Mouse (Mus musculus) left cerebral cortex, adult 8-10 months (tissue): ENCODE measurements around the gene Cyp24a1. TPM values are rescaled to one million over a fixed set of nuclear protein-coding genes. Genes with fewer than 3 reads are reported as not detected.

ENCODE experiments used
- DNase-seq, 2 experiments: peaks; one replicate each; pipeline ENCODE4 v3.0.0; 2022; ENCODE audit warnings: low spot score in 2 of 2
- total RNA-seq, 4 experiments: library from RNA; stranded (reverse); gene quantifications; 2 replicates each; pipeline ENCODE4 v1.2.4; 2022

The Cyp24a1 gene
- total RNA-seq = not detected

GRCm38 (mm10) chr2:170497091-170497566 is at the start of gene Cyp24a1:
Cyp24a1 (minus strand) TSS chr2:170497145.
- no peak for DNase-seq

- DNase-seq = no peak
Measured at GRCm38 (mm10) chr2:170545745-170546144, 48.8 kb upstream of the Cyp24a1 start.

GRCm38 (mm10) chr2:170544950-170545349 is 48.0 kb upstream of the Cyp24a1 start:
- no peak for DNase-seq

- DNase-seq = no peak
Measured at GRCm38 (mm10) chr2:170544159-170544558, 47.2 kb upstream of the Cyp24a1 start.

GRCm38 (mm10) chr2:170543625-170544024 is 46.7 kb upstream of the Cyp24a1 start:
- DNase-seq = no peak

- DNase-seq = peak in 1 of 2 experiments; percentile 72
Measured at GRCm38 (mm10) chr2:170539211-170539610, 42.3 kb upstream of the Cyp24a1 start.

GRCm38 (mm10) chr2:170535841-170536240 is 38.9 kb upstream of the Cyp24a1 start:
- DNase-seq = no peak

GRCm38 (mm10) chr2:170534803-170535174 is 37.8 kb upstream of the Cyp24a1 start:
- DNase-seq = no peak

- DNase-seq = no peak
Measured at GRCm38 (mm10) chr2:170534116-170534802, 37.3 kb upstream of the Cyp24a1 start.

GRCm38 (mm10) chr2:170530256-170530655 is 33.3 kb upstream of the Cyp24a1 start:
- no peak for DNase-seq

- DNase-seq = no peak
Measured at GRCm38 (mm10) chr2:170529766-170530165, 32.8 kb upstream of the Cyp24a1 start.

GRCm38 (mm10) chr2:170528061-170528460 is 31.1 kb upstream of the Cyp24a1 start:
- no peak for DNase-seq

GRCm38 (mm10) chr2:170526513-170526912 is 29.6 kb upstream of the Cyp24a1 start:
- DNase-seq = no peak

- no peak for DNase-seq
Measured at GRCm38 (mm10) chr2:170520321-170520971, 23.5 kb upstream of the Cyp24a1 start.

- DNase-seq = no peak
Measured at GRCm38 (mm10) chr2:170513756-170514155, 16.8 kb upstream of the Cyp24a1 start.

GRCm38 (mm10) chr2:170511073-170511891 is 14.3 kb upstream of the Cyp24a1 start:
- DNase-seq = peak; percentile 74 to 92

GRCm38 (mm10) chr2:170508821-170509220 is 11.9 kb upstream of the Cyp24a1 start:
- DNase-seq = peak; percentile 81 to 85

GRCm38 (mm10) chr2:170507734-170508133 is 10.8 kb upstream of the Cyp24a1 start:
- DNase-seq = peak; percentile 65 to 79

- no peak for DNase-seq
Measured at GRCm38 (mm10) chr2:170503983-170504382, 7.0 kb upstream of the Cyp24a1 start.

GRCm38 (mm10) chr2:170503343-170503742 is 6.4 kb upstream of the Cyp24a1 start:
- no peak for DNase-seq

- no peak for DNase-seq
Measured at GRCm38 (mm10) chr2:170498011-170498410, 1.1 kb upstream of the Cyp24a1 start.
